Mouse (Mus musculus) heart, embryonic 11.5 days (tissue): ENCODE data around the gene Itpka. TPM values are rescaled to one million over a fixed set of nuclear protein-coding genes. Genes with fewer than 3 reads are reported as not detected.

Experiments
- ATAC-seq: fragments of 200-750 bp; cut with Nextera tagmentation; replicated peaks from 2 replicates; pipeline ENCODE4 v1.8.0; 2017; ENCODE audit warnings: moderate library complexity; ENCODE audit not compliant: insufficient number of reproducible peaks, low FRiP score, low TSS enrichment
- H3K27ac ChIP-seq: fragments of 300-500 bp; sonication (generic); 2 replicates; pipeline ENCODE4 v1.5.1; 2014; ENCODE audit warnings: mild to moderate bottlenecking, low read depth, low read length
- H3K27me3 ChIP-seq: fragments of 300-500 bp; sonication (generic); 2 replicates; pipeline ENCODE4 v1.6.1; 2014; ENCODE audit warnings: mild to moderate bottlenecking, low read length, mixed read lengths; ENCODE audit not compliant: control insufficient read depth, insufficient read depth
- H3K36me3 ChIP-seq: fragments of 300-500 bp; sonication (generic); 2 replicates; pipeline ENCODE4 v1.6.1; 2014; ENCODE audit warnings: mild to moderate bottlenecking, low read length, moderate library complexity, mixed read lengths; ENCODE audit not compliant: control insufficient read depth, insufficient read depth
- H3K4me1 ChIP-seq: fragments of 300-500 bp; sonication (generic); 2 replicates; pipeline ENCODE4 v1.6.1; 2014; ENCODE audit warnings: low read length; ENCODE audit not compliant: control insufficient read depth, insufficient read depth
- H3K4me2 ChIP-seq: fragments of 300-500 bp; sonication (generic); 2 replicates; pipeline ENCODE4 v1.6.1; 2014; ENCODE audit warnings: mild to moderate bottlenecking, moderate library complexity
- H3K4me3 ChIP-seq: fragments of 300-500 bp; sonication (generic); 2 replicates; pipeline ENCODE4 v1.5.1; 2014; ENCODE audit warnings: low read depth, low read length
- H3K9ac ChIP-seq: fragments of 300-500 bp; sonication (generic); 2 replicates; pipeline ENCODE4 v1.6.1; 2014; ENCODE audit warnings: mild to moderate bottlenecking, low read depth, low read length, moderate library complexity
- H3K9me3 ChIP-seq: fragments of 300-500 bp; sonication (generic); replicated peaks from 2 replicates; pipeline ENCODE4 v1.6.1; 2016; ENCODE audit warnings: low read length; ENCODE audit not compliant: control insufficient read depth
- WGBS: fragments of 180-500 bp; shearing (Covaris S2); extraction: QIAGEN DNeasy Blood & Tissue Kit; methylation state at CpG from one replicate; pipeline ENCODE4 v1.1.7; 2014; ENCODE audit not compliant: insufficient replicate concordance; 5-methylcytosine and 5-hydroxymethylcytosine counted together
- polyA plus RNA-seq: library from polyadenylated mRNA; unstranded; fragments of >200 nt; fragmentation: Nextera tagmentation; extraction: Ambion mirVana; gene quantifications from 2 replicates; pipeline ENCODE4 v1.2.1, GENCODE M21; 2014

The Itpka gene
- polyA plus RNA-seq, 1 experiment from 2014 or later = 2.2 TPM

- Histone ChIP-seq H3K36me3 (no peaks in the 10 kb centered on the region), H3K9ac (peak overlapping the region; percentile 79), H3K4me2 (peak overlapping the region; percentile 99), H3K4me3 (peak overlapping the region; percentile 73), H3K4me1 (peaks cover 30% of the 10 kb centered on the region), H3K27ac (no peak overlapping the region), H3K27me3 (peaks cover 20% of the 10 kb centered on the region), H3K9me3 (no peaks in the 10 kb centered on the region)
- WGBS = under 1% methylated on average over 51 of the region's 89 CpGs
- ATAC-seq = peak; percentile 56
These were observed 57.2 kb downstream of the Itpka start for GRCm38 (mm10) chr2:119799181-119799960.

GRCm38 (mm10) chr2:119799961-119800550 is 57.9 kb downstream of the Itpka start:
- Histone ChIP-seq H3K9ac (peak overlapping the region; percentile 79), H3K4me3 (peak overlapping the region; percentile 73), H3K4me2 (peak overlapping the region; percentile 99), H3K9me3 (no peaks in the 10 kb centered on the region), H3K4me1 (peaks cover 37% of the 10 kb centered on the region), H3K36me3 (no peaks in the 10 kb centered on the region), H3K27me3 (peaks cover 20% of the 10 kb centered on the region), H3K27ac (no peak overlapping the region)
- ATAC-seq = peak; percentile 12
- WGBS = under 1% methylated on average over 19 of the region's 27 CpGs

Other genes with a start within 250 kb of the Itpka start
- 0.27 and 0.45 TPM in 2 replicates for gene Exd1, start 194.7 kb upstream of the Itpka start, polyA plus RNA-seq
- 46.5 and 48.9 TPM in 2 replicates for gene Chp1, start 194.6 kb upstream of the Itpka start, polyA plus RNA-seq
- gene Nusap1, start 124.0 kb upstream of the Itpka start, polyA plus RNA-seq = 56.4 and 57.3 TPM in 2 replicates
- 22.9 and 25.5 TPM in 2 replicates for gene Oip5, start 123.9 kb upstream of the Itpka start, polyA plus RNA-seq
- 54.5 and 64.1 TPM in 2 replicates for gene Ndufaf1, start 79.5 kb upstream of the Itpka start, polyA plus RNA-seq
- 20.3 and 24.0 TPM in 2 replicates for gene Rtf1, start 67.3 kb upstream of the Itpka start, polyA plus RNA-seq
- gene Ltk, start 18.1 kb downstream of the Itpka start, polyA plus RNA-seq = 0.07 TPM in 1 of 2 replicates, not detected in the other
- gene Rpap1, start 45.2 kb downstream of the Itpka start, polyA plus RNA-seq = 16.2 and 17.4 TPM in 2 replicates
- 7.3 and 8.4 TPM in 2 replicates for gene Tyro3, start 55.4 kb downstream of the Itpka start, polyA plus RNA-seq
- 20.2 and 30.1 TPM in 2 replicates for gene Mga, start 154.9 kb downstream of the Itpka start, polyA plus RNA-seq
- 2.5 and 3.2 TPM in 2 replicates for gene Mapkbp1, start 230.4 kb downstream of the Itpka start, polyA plus RNA-seq